Mouse (Mus musculus) erythroblast, adult 5-6 weeks (primary cell): ENCODE measurements around the gene Ankfy1. TPM values are rescaled to one million over a fixed set of nuclear protein-coding genes. Genes with fewer than 3 reads are reported as not detected.

Source experiments
- total RNA-seq, 2 experiments: library from RNA; stranded (forward) in 1 of 2; stranded (reverse) in 1 of 2; fragments of 150-400 nt in 1 of 2; fragments of 200-764, 138-1000 nt in 1 of 2; gene quantifications; 2 replicates each; pipeline versions ENCODE4 v1.2.3 to v1.2.4; 2015 to 2017; ENCODE audit warnings: low replicate concordance in 2 of 2

The Ankfy1 gene
- total RNA-seq, 2 experiments from 2014 or later: 37.1 to 45.5 TPM

Other genes with a start within 250 kb of the Ankfy1 start
- 44.7 and 49.6 TPM in 2 replicates for gene Mybbp1a, start 248.7 kb upstream of the Ankfy1 start, total RNA-seq (2015; ENCODE audit: low replicate concordance)
- 11.8 and 27.4 TPM in 2 replicates for gene Mybbp1a, start 248.7 kb upstream of the Ankfy1 start, total RNA-seq (2017; ENCODE audit: low replicate concordance)
- gene Spns2, start 200.1 kb upstream of the Ankfy1 start, total RNA-seq (2015; ENCODE audit: low replicate concordance): 1.3 TPM in 1 of 2 replicates, not detected in the other
- 1.4 and 2.0 TPM in 2 replicates for gene Spns2, start 200.1 kb upstream of the Ankfy1 start, total RNA-seq (2017; ENCODE audit: low replicate concordance)
- 0.58 and 4.2 TPM in 2 replicates for gene Spns3, start 139.5 kb upstream of the Ankfy1 start, total RNA-seq (2015; ENCODE audit: low replicate concordance)
- gene Spns3, start 139.5 kb upstream of the Ankfy1 start, total RNA-seq (2017; ENCODE audit: low replicate concordance): 1.5 and 5.1 TPM in 2 replicates
- 10.0 and 16.3 TPM in 2 replicates for gene Ube2g1, start 82.7 kb upstream of the Ankfy1 start, total RNA-seq (2015; ENCODE audit: low replicate concordance)
- gene Ube2g1, start 82.7 kb upstream of the Ankfy1 start, total RNA-seq (2017; ENCODE audit: low replicate concordance): 9.4 and 9.8 TPM in 2 replicates
- 4.6 and 5.8 TPM in 2 replicates for gene Cyb5d2, start 106.1 kb downstream of the Ankfy1 start, total RNA-seq (2015; ENCODE audit: low replicate concordance)
- gene Cyb5d2, start 106.1 kb downstream of the Ankfy1 start, total RNA-seq (2017; ENCODE audit: low replicate concordance): 4.5 and 5.2 TPM in 2 replicates
- 11.9 and 13.0 TPM in 2 replicates for gene Zzef1, start 106.2 kb downstream of the Ankfy1 start, total RNA-seq (2015; ENCODE audit: low replicate concordance)
- gene Zzef1, start 106.2 kb downstream of the Ankfy1 start, total RNA-seq (2017; ENCODE audit: low replicate concordance): 14.4 and 15.2 TPM in 2 replicates